Mouse (Mus musculus) activated CD4-positive, CD25-positive, alpha-beta regulatory T cell (primary cell): Measurements from ENCODE around the gene Snrk. TPM values are rescaled to one million over a fixed set of nuclear protein-coding genes. Genes with fewer than 3 reads are reported as not detected.

Source experiments
- polyA plus RNA-seq, 2 experiments: library from polyadenylated mRNA; unstranded; fragments of 100-300 nt; shearing (Covaris generic); gene quantifications; one replicate each; pipeline ENCODE4 v1.2.1; 2017

The Snrk gene
- 100 to 1,000 TPM in 1 of 2 experiments, 10 to 100 TPM in 1; 62.3 to 105 TPM for polyA plus RNA-seq

DNA sequence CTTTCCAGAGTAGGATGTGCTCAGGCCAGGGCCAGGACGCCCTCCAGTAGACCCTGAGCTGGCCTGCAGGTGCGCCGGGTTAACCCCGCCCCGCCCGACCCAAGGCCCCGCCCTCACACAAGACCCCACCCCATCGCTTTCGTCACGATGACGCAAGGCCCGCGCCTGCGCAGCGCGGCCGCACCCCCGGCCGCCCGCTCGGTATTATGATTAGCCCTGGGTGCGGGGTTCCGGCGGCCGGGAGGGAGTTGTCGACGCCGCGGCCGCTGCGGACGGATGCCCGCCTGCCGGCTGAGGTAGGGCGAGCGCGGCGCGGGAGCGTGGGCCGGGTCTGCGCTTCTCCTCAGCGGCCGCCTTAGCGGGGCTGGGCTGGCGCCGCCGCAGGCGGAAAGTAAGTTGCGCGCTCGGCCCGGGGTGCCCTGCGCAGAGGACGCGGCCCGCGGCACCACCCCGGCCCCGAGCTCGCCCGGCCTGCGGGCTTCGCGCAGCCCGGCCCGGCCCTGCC, at the start of gene Snrk:
Snrk (plus strand) TSS at position 155 of the 505 bp plus-strand sequence.

Other genes starting within 250 kb of the Snrk start
- gene Ackr2, start 218.9 kb upstream of the Snrk start, polyA plus RNA-seq, result not detected
- under 1 TPM in 1 of 2 experiments, not detected in 1; 0.26 TPM for gene Cyp8b1, start 201.0 kb upstream of the Snrk start, polyA plus RNA-seq
- under 1 TPM in 1 of 2 experiments, not detected in 1; 0.47 TPM for gene Fam198a, start 166.3 kb upstream of the Snrk start, polyA plus RNA-seq
- gene Pomgnt2, start 120.2 kb upstream of the Snrk start, polyA plus RNA-seq, result not detected
- 10 to 100 TPM; 39.9 to 53.8 TPM for gene Ano10, start 177.2 kb downstream of the Snrk start, polyA plus RNA-seq
- 10 to 100 TPM; 12.3 to 19.5 TPM for gene Abhd5, start 234.3 kb downstream of the Snrk start, polyA plus RNA-seq